Mouse (Mus musculus) cerebellum, adult (tissue): ENCODE measurements around the gene Usp53.

Experiments used
- ATAC-seq: cut with Nextera tagmentation; 2 replicates; pipeline ENCODE4 v1.9.2; 2017; ENCODE audit warnings: mild to moderate bottlenecking, moderate library complexity, mixed read lengths; ENCODE audit not compliant: insufficient number of reproducible peaks, low FRiP score, low TSS enrichment

Gene Usp53

GRCm38 (mm10) chr3:122894772-122895171, 89.5 kb downstream of the Usp53 start, which contains the start of gene Fabp2:
Gene Fabp2, plus strand, starts transcription at chr3:122895072.
- no peak for ATAC-seq

DNA sequence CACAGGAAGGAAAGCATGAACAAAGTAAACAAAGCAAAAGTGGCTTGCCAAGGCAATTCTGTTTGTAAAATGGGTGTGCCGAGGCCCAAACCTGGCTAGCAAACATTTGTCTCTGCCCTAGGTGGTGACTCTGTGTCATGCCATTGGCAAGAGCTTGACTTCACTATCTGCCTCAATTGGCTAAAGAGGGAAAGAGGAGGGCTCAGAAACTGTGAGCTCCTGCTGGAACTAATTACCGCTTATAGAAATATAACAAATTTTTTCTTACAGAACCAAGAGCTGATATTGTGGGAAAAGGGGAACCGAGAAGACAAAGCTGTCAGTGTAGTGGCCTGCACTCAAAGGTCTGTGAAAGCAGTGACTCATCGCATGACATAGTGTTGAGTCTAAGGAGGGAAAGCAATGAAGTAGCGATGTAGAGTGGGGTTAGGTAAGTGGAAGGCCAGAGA, 95.9 kb downstream of the Usp53 start:
- no peak for ATAC-seq

GRCm38 (mm10) chr3:122887505-122888301, 96.6 kb downstream of the Usp53 start:
- ATAC-seq = no peak
